Mouse (Mus musculus) large intestine, adult 2 months (tissue): Measurements from ENCODE around the gene Gm45785. TPM values are rescaled to one million over a fixed set of nuclear protein-coding genes. Genes with fewer than 3 reads are reported as not detected.
"Not testable (repeated sequence)": the region's sequence is repeated elsewhere in the genome, so short reads cannot be mapped to it uniquely, and the experiment has no call there.

Experiments used
- DNase-seq: peaks from one replicate; pipeline ENCODE4 v3.0.0-alpha.2; 2012; ENCODE audit warnings: low read depth, low spot score
- WGBS: fragments of 180-500 bp; shearing (Covaris S2); methylation state at CpG from one replicate; pipeline ENCODE4 v1.1.7; 2018; 5-methylcytosine and 5-hydroxymethylcytosine counted together
- polyA plus RNA-seq: library from polyadenylated mRNA; depleted of rRNA; stranded (reverse); fragments of >200 nt; gene quantifications from 2 replicates; pipeline ENCODE4 v1.2.3, GENCODE M21; 2012; rRNA removed

Gene Gm45785
- polyA plus RNA-seq, result not detected in 2 replicates

DNA sequence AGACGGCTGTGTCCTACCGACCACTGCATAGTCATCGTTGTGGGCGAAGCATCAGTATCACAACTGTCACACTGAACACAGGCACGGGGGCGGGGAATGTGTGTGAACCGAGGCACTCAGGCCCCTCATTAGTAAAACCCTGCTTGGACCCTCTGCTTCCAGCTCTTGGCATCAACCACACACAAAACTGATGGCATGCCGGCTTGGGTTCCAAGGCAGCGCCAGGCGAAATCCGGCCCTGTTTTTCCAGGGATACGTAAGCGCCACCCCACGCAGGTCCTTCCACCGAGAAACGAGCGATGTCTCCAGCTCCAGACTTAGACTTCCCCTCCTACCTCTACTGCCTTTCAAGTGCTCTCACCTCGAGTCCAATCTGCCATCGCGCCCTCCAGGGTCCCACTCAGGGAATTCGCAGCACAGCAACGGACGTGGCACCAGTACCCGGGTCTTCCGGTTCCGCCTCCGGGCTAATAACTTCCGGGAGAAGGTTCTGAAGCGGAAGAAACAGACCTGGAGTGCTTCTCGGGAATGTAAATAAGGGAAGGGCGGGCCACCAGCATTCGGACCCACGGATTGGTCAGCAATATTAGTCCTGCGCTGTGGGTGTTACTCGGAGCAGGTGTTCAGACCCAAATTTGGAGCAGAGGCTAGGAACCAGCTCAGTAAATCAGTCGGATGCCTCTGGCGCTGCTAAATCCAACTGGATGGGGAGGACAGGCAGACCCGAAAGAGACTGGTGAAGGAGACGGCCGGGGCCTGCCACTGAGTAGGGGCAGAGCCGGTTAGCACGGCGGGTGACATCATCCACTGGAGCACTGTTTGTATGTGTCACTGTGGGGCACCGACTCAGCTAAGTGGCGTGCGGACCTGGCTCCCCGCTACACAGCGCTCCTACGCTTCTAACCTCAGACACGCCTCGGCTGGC lies at the start of gene Gm45785:
Gene Gm45785 (minus strand): TSS at position 472 of the 925 bp plus-strand sequence.
- WGBS, result under 1% methylated on average over 51 of the region's 51 CpGs
- peak; percentile 92 for DNase-seq

DNA sequence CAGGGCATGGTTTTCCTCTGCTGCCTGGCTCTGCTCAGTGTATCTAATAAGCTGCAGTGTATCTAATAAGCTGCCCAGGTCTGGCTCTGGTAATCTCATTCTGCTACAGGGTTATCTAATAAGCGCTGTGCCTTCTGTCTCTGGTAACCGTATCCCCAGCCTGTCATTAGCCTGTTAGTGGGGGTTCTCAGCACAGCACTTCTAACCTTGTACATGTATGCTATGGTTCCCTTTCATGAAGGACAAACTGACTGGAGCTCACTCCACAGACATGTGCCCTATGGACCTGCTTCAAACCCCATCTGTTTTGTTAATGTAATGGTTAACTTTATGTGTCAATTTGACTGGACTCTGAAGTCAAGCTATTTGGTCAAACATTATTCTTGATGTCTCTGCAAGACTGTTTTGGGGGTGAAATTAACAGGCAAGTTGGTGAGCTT lies 49.5 kb upstream of the Gm45785 start:
- no peak for DNase-seq
- WGBS, result 77% methylated on average over 2 of the region's 2 CpGs

DNA sequence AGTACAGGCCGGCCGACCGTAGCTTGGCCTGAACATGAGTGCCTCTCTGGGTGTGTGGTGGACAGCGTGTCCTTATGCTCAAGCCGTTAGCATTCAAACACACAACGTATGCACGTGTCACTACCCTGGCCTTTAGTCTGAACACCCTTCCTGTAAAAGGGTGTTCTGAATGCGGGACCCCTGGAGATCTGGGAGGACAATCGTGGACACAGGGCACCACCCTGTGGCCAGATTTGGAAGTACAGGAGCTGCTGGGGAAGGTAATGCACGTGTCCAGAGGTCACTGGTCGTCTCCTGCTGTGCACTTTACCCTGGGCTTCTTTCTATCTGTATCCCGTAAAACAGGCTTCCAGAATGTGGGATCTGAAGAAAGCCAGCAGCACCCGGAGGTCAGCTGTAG lies 47.1 kb upstream of the Gm45785 start:
- no peak for DNase-seq
- WGBS, result 27% methylated on average over 13 of the region's 13 CpGs

DNA sequence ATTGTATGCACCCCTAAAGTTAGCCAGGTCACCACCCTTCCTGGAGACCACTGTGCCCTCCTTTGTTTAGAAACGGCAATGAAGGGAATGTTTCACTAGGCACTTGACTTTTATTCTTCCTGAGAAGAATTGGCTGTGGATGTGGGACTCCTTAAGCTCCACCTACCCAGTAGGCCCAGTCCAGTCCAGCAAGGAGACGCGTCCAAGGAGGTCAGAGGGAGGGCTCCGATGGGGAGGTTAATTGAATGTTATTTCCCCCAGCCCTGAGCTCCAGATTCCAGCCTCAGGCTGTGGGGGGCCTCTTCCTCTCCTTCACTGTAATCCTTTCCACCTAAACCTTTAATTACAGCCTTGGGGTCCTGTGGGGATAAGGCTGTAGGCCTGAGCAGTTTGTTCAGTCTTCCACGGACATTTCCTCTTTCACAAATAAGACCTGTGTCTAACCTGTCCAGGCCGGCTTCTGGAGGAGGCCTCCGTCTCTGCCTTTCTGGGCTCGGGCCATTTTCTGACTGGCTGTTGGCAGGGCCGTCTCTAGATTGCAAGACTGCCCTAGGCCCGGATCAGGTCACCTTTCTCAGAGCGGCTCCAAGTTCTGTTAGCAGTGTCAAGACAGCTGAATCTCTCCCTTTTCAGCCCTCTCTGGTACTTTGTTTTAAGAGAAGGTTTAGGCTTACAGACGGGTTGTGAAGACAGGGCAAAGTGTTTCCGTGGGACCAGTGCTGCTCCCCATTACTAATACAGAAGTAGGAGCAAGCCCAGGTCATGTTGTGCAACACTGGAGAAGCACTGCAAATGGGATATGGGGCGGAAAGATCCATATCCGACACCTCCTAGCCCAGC lies 46.1 kb upstream of the Gm45785 start:
- no peak for DNase-seq
- 86% methylated on average over 15 of the region's 15 CpGs for WGBS

DNA sequence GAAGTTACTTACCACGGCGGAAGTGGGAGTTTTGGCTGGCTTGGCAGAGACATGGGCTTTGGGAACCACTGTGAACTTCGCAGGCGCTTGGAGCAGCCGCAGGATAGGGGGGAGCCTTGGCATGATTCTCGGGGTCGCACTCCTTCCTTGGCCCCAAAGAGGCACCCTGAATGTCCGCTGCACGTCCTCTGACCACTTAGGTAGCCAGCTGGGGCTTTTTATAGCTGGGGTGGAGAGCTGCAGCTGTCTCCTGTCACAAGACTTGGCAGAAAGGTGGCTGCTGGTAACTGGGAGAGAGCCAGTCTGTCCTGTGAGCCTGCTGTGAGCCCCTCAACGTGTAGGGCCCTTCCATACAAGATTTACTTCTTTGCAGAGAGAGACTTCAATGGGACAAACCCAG lies 44.1 kb upstream of the Gm45785 start, which contains the start of gene Cox8b:
Gene Cox8b (minus strand): TSS at position 227 of the 400 bp plus-strand sequence.
- DNase-seq, result no peak
- 58% methylated on average over 10 of the region's 10 CpGs for WGBS

DNA sequence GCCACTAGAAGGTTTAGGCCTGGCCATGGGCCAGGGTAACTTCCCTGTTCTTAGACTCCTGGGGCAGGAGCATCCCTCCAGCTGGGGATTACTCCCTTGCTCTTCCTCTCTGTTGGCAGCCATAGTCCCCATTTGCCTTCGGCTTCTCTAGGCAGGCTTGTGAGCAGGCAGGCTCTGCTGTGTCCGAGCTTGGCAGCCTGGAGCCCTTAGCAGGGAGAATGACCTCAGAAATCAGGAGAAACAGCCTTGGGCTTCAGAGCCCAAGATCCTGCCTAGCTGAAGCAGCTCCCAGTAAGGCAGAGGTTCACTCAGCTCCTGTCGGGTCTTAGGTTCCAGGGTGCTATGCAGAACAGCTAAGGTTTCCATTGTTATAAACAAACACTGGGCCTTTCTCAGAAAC lies 43.0 kb upstream of the Gm45785 start:
- 66% methylated on average over 3 of the region's 3 CpGs for WGBS

DNA sequence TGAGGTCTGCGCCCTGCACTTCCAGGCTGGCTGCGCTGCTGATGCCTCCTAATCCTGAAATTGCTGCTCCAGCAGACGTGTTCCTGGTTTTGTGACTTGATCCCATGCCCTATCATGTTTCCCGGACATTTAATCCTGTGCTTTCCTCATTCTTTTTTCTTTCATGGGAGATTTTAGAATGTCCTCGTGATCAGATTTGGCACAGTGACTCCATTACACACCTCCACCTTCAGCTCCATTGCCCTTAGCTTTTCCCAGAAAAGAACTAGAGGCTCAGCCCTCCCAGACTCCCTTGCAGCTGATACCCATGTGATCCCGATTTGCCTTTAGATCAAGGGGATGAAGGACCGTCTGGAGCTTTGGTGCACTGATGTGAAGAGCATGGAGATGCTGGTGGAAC lies 41.7 kb upstream of the Gm45785 start:
- WGBS, result 89% methylated on average over 7 of the region's 7 CpGs
- DNase-seq, result no peak

More for the DNA sequence above, 43.0 kb upstream of the Gm45785 start:
- no peak for DNase-seq

DNA sequence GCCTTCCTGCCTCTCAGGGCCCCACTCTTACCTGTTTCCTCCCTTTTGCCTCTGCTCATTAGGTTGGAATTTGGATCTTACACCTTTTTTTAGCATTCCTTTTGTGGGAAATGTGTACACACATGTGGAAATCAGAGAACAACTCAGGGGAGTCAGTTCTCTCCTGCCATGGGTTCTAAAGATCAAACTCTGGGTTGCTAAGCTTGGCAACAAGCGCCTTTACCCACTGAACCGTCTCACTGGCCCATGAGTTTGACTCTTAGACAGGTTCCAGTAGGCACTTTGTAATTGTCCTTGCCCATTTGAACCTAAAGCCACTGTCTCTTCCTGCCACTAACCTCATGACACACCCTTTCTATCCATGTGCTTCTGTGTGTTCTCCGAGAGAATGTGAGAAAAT lies 38.5 kb upstream of the Gm45785 start:
- 87% methylated on average over 3 of the region's 3 CpGs for WGBS
- DNase-seq, result no peak

DNA sequence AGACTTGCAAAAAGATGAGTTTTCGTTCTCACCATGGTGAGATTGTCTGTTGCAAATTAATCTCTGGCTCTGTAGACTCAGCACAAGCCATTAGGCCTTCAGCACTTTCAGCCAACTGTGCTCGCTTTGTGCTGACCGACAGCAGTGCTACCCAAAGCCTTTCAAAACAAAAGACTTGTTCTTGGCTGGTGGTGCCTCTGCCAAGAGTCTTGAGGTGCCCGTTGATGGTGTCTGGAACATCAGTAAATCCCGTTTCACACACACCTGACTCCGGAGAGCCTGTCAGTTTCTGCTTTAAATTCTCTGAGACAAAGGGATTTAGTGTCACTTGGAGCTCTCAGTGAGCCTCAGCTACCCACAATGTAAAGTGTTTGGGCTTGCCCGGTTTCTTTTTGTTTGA lies 37.9 kb upstream of the Gm45785 start:
- DNase-seq, result no peak
- 94% methylated on average over 7 of the region's 7 CpGs for WGBS

DNA sequence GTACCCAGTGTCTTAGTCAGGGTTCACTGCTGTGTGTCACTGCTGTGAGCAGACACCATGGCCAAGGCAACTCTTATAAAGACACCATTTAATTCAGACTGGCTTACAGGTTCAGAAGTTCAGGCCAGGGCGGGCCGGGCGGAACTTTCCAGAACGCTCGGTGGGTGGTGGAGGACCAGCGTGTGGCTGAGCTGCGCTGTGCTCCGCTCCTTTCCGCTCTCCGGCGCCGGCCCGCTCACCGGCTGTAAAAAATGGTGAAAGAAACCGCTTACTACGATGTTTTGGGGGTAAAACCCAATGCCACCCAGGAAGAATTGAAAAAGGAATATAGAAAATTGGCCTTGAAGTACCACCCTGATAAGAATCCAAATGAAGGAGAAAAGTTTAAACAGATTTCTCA lies 34.5 kb upstream of the Gm45785 start:
- 95% methylated on average over 16 of the region's 16 CpGs for WGBS

DNA sequence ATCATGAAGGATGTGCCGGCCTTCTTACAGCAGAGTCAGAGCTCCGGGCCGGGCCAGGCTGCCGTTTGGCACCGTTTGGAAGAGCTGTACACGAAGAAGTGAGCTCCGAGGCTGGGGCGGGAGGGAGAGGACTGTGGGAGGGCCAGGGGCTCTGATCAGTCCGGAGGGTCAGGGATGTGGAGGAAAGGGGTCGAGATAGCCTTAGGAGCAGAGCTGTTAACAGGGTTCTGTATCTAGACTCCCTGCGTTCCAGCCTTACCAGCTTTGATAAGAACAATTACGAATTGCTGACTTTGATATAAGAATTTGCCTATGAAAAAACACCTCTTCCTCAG lies 26.3 kb upstream of the Gm45785 start:
- DNase-seq, result no peak
- under 1% methylated on average over 12 of the region's 12 CpGs for WGBS

More for the DNA sequence above, 34.5 kb upstream of the Gm45785 start:
- not testable (repeated sequence) for DNase-seq

DNA sequence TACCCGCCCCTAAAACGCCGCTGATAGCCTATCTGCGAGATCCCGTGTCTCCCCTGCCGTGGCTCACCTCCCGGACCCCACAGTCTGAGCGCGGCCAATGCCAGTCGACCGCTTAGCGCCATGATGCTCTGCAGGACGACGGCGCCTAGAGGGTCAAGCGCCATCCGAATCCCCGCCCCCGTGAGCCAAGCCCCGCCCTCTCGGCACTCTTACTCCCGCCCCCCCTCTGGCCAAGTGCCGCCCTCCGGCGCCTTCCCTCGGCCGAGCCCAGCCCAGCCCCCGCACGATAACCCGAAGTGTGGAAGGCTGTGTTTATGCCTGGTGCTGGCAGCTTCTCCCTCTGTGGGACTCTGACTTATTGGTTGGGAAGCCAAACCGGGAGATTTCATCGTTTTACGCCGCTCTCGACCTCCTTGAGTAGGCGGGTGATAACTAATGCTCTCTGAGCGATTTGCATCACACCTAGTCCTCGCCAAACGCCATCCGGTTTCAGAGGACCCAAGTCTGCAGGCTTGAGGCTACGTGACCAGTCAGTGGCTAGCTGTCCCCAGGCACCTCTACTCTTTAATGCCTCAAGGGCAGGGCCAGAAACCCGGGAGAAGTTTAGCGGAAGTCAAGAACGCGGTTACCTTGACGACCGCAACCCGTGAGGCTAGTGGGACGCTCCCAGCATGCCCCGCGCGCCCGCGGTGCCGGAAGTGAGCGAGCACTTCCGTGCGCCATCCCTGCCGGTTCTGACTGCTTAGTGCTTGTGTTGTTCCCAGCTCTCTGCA lies 25.8 kb upstream of the Gm45785 start, which contains the start of the genes Psmd13 and Sirt3:
Gene Psmd13 (plus strand): TSS at position 273 of the 773 bp plus-strand sequence.
Gene Sirt3 (minus strand): TSS at position 614 of the 773 bp plus-strand sequence.
- WGBS, result under 1% methylated on average over 59 of the region's 59 CpGs
- peak; percentile 84 for DNase-seq

DNA sequence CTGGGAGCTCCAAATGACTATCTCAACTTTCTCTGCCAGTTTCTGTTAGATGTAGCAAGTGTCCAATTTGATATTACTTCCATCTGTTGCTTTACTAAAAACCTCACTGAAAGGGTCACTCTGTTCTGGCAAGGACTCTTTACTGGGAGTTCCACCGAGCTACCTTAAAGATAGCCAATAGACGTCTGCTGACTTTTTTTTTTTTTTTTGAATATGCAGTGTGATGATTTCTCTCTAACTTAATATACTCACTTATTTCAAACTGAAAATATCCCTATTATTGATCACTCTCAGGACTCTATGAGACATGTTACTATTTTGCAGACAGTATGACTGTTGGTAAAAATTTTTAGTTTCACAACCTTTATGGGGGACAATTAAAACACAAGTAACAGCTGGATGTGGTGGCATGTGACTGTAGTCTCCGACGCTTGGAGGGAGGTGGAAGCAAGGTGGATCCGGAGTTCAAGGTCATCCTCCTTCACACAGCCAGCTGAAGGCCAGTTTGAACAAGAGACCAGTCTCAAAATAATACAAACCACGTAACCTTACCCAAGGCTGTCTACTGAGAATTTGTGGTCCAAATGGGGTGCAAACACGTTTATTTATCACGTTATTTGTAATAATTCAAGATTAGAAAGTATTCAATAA lies 24.9 kb upstream of the Gm45785 start:
- WGBS, result 4% methylated on average over 8 of the region's 8 CpGs
- DNase-seq, result no peak

DNA sequence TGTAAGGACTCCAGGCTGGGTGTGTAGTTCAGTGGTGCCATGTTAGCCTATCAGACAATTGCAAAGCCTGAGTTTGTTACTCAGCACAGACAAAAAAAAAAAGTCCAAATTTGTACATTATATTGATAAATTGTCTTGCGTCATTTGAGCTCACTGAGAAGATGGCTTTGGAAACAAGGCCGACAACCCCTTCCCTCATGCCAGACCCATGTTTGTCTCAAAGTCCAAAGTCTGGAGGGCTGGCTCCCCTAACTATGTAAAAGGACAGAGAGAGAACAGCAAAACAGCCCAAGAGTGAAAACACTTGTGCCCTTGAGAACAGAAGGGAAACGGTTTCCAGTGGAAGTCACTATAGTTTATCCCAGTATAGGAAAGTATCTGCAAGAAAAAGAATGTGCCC lies 24.3 kb upstream of the Gm45785 start:
- WGBS, result 58% methylated on average over 3 of the region's 3 CpGs
- no peak for DNase-seq

DNA sequence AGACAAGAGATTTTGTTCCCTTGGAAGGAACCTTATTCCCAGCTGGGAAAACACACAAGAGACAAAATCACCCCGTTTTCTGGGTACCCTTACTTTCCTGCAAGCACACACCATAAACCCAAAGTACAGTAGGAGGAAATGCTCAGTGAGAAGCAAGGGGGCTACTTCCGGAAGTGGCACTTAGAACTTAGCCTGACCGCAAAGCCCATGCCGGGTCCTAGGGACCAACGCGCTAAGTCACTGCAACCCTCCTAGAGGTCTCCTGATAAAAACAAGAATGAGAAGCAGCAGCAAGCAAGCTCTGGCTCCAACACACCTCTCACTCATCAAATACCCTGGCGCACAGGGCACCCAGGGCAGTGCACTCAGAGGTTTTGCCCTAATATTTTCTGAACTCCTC lies 23.2 kb upstream of the Gm45785 start:
- DNase-seq, result no peak
- WGBS, result 83% methylated on average over 7 of the region's 7 CpGs

DNA sequence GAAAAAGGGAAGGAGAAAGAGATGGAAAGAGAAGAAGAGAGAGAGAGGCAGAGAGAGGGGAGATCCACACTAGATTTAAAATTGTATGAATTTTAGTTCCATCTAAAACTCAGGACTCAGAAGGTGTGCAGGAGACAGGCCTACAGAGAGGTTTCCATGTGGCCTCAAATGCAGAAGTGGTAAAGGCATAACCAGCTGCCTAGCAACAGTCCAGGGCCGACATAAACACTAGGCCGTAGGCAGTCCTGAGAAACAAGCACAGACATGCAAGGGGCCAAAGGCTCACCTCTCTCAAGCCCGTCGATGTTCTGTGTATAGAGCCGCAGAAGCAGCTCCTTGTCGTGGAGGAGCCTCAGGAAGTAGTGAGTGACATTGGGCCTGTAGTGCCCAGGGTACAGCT lies 21.2 kb upstream of the Gm45785 start:
- WGBS, result 84% methylated on average over 6 of the region's 6 CpGs

DNA sequence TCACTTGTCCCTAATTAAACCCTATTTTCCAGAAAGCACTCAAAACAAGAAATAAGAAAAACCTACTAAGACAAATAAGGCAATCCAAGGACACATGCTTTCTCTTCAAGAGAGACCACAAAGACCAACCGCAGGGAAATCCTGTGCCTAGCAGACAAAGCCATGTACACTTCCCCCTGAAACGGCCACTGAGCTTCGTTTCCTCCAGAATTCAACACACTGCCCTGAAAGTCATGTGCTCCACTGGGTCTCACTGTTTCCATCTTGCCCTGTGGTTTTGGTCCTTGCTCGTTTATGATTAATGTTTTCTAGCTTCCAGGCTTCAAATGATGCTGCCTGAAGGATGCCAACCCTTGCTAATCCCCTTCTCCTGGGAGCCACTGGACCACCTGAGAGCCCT lies 18.1 kb upstream of the Gm45785 start:
- WGBS, result 87% methylated on average over 4 of the region's 4 CpGs
- DNase-seq, result no peak

More for the DNA sequence above, 21.2 kb upstream of the Gm45785 start:
- no peak for DNase-seq

DNA sequence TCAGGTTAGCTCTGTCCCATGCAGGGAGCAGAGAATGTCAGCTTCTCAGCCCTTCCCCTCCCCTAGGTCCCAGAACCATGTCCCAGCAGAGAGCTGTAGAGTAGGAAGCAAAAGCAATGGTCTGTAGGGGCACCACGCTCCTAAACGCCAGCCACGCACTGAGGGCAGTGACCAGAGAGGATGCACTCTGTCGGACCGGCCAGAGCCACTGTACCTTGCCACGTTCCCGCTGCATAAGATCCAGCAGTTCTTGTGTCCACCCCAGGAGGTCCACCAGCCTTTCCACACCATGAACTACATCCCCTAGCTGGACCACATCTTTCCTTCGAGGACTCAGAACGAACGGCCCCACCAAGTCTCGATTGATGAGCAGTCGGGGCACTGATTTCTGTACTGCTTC lies 8.6 kb upstream of the Gm45785 start:
- no peak for DNase-seq
- WGBS, result 92% methylated on average over 12 of the region's 12 CpGs

DNA sequence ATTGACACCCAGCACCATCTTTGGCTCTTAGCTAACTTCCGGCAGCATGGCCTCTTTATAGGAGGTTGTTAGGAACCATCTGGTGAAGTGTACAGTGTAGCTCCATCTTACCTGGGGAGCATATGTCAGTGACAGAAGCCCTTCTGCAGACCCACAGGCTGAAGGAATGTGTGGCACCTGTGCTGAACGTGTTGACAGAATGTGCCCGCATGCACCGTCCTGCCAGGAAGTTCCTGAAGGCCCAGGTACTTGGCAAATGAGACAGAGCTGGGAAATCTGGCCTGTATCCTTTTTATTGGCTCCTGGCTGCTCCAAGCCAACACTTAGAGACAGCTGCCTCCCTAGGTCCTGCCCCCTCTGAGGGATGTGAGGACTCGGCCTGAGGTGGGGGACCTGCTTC lies 4.6 kb upstream of the Gm45785 start:
- 77% methylated on average over 5 of the region's 5 CpGs for WGBS
- DNase-seq, result no peak
